Mouse (Mus musculus): ENCODE data around the gene Coro1c. TPM values are rescaled to one million over a fixed set of nuclear protein-coding genes. Genes with fewer than 3 reads are reported as not detected.
A peak's percentile ranks its signal among the peaks of the same experiment; 100 is the strongest.

Coro1c gene
- total and polyA plus RNA-seq, 2 experiments from 2014 or later, result 167 to 178 TPM

DNA sequence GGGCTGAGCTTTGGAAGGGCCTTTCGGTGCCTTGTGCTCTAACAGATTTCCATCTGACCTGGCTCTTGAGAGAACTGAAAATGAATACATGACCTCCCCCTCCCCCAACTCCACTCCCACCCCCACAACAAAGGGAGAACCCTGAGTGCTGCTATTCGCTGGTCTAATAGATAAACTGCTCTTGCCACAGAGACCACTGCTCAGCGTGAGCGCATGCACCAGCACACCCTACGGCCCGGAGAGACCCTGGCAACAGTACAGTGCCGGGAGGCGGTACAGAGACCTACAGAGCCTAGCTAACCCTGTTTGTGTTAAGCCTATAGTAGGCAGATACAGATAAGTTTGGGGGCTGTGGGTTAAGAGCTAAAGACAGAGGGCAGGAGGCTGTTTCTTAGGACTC is 22.9 kb downstream of the Coro1c start:
- no peak overlapping the region for H3K4me2 ChIP-seq (ENCODE audit: low read depth)
- no peak for DNase-seq
- no peak for TF ChIP-seq CTCF (IDR thresholded peaks at IDR 0.05; ENCODE audit: low read depth)
- peaks cover 14% of the 10 kb centered on the region for H3K36me3 ChIP-seq (ENCODE audit: insufficient read depth)
- no peak for ATAC-seq
- peaks cover 14% of the 10 kb centered on the region; the same call in 1 of the 2 replicates for H3K4me1 ChIP-seq (ENCODE audit: insufficient read depth)
- H3K9ac ChIP-seq, result no peak overlapping the region
- H3K9me3 ChIP-seq (ENCODE audit: low read length), result no peaks in the 10 kb centered on the region
- H3K4me3 ChIP-seq (ENCODE audit: low read depth, low read length), result no peak overlapping the region
- no peak overlapping the region for H3K27ac ChIP-seq (ENCODE audit: low read depth, low read length)
- no peaks in the 10 kb centered on the region for H3K27me3 ChIP-seq (ENCODE audit: insufficient read depth, low read length)
- 63% methylated on average over 8 of the region's 8 CpGs for WGBS

DNA sequence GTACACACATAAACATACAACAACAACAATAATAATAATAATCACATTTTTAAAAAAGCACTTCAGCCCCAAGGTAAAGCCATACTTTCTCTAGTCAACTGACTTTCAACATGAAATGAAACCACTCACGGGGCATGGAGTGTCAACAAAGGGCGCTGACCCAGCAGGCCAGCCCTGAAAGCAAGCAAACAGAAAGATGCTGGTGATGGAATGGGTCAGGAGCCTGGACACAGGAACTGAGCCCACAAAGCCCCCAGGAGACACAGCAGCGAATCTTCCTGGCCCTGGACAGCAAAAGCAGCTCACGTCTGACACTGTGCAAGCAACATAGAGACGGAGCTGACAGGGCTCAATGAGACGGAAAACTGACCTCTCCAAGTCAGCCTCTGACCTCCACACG is 23.8 kb downstream of the Coro1c start:
- Histone ChIP-seq H3K4me3 (ENCODE audit: low read depth, low read length) (no peak overlapping the region), H3K36me3 (ENCODE audit: insufficient read depth) (peaks cover 21% of the 10 kb centered on the region), H3K4me1 (ENCODE audit: insufficient read depth) (peaks cover 14% of the 10 kb centered on the region; the same call in 1 of the 2 replicates), H3K4me2 (ENCODE audit: low read depth) (no peak overlapping the region), H3K27me3 (ENCODE audit: insufficient read depth, low read length) (no peaks in the 10 kb centered on the region), H3K9me3 (ENCODE audit: low read length) (no peaks in the 10 kb centered on the region), H3K27ac (ENCODE audit: low read depth, low read length) (no peak overlapping the region), H3K9ac (no peak overlapping the region)
- DNase-seq, result no peak
- no peak for TF ChIP-seq CTCF (IDR thresholded peaks at IDR 0.05; ENCODE audit: low read depth)
- 82% methylated on average over 7 of the region's 7 CpGs for WGBS
- ATAC-seq, result no peak

DNA sequence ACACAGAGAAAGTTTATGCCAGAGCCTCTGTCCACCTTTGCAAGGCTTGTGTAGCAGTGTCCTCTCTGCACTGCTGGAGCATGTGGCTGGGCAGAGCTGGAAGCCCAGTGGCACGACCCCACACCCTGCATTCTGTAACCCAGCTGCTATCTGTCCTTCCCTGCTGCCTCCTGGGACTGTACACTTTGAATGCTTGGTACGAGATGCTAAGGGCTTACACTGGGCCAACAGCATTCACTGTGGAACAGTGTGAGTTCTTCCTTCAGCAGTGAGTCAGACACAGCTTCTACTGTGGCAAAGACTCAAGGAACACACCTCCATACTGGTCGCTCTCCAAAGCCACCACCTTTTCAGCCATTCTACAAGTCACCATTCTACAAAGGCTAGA is 25.2 kb downstream of the Coro1c start:
- H3K27me3 ChIP-seq (ENCODE audit: insufficient read depth, low read length), result no peaks in the 10 kb centered on the region
- peaks cover 9% of the 10 kb centered on the region; the same call in 1 of the 2 replicates for H3K4me1 ChIP-seq (ENCODE audit: insufficient read depth)
- peak overlapping the region; percentile 79 for H3K27ac ChIP-seq (ENCODE audit: low read depth, low read length)
- ATAC-seq (no peak; the same call in none of the 2 replicates), DNase-seq (no peak)
- no peak overlapping the region for H3K4me3 ChIP-seq (ENCODE audit: low read depth, low read length)
- WGBS, result 36% methylated on average over 3 of the region's 3 CpGs
- peaks cover 31% of the 10 kb centered on the region for H3K36me3 ChIP-seq (ENCODE audit: insufficient read depth)
- TF ChIP-seq CTCF (IDR thresholded peaks at IDR 0.05; ENCODE audit: low read depth), result no peak
- no peak overlapping the region for H3K4me2 ChIP-seq (ENCODE audit: low read depth)
- no peak overlapping the region for H3K9ac ChIP-seq
- H3K9me3 ChIP-seq (ENCODE audit: low read length), result no peaks in the 10 kb centered on the region

GRCm38 (mm10) chr5:113882566-113883383 is 25.8 kb downstream of the Coro1c start:
- peak overlapping the region; percentile 25; the same call in 1 of the 2 replicates for H3K9ac ChIP-seq
- peak; percentile 61 for ATAC-seq

GRCm38 (mm10) chr5:113881136-113881535 is 27.4 kb downstream of the Coro1c start:
- no peaks in the 10 kb centered on the region for H3K9me3 ChIP-seq (ENCODE audit: low read length)
- H3K36me3 ChIP-seq (ENCODE audit: insufficient read depth), result peaks cover 31% of the 10 kb centered on the region
- 93% methylated on average over 14 of the region's 14 CpGs for WGBS
- DNase-seq, result no peak
- no peak for ATAC-seq
- no peak overlapping the region for H3K4me2 ChIP-seq (ENCODE audit: low read depth)
- no peak for TF ChIP-seq CTCF (IDR thresholded peaks at IDR 0.05; ENCODE audit: low read depth)
- H3K27ac ChIP-seq (ENCODE audit: low read depth, low read length), result no peak overlapping the region
- peaks cover 9% of the 10 kb centered on the region; the same call in 1 of the 2 replicates for H3K4me1 ChIP-seq (ENCODE audit: insufficient read depth)
- H3K4me3 ChIP-seq (ENCODE audit: low read depth, low read length), result no peak overlapping the region
- no peaks in the 10 kb centered on the region for H3K27me3 ChIP-seq (ENCODE audit: insufficient read depth, low read length)
- no peak overlapping the region for H3K9ac ChIP-seq

More at GRCm38 (mm10) chr5:113882566-113883383, 25.8 kb downstream of the Coro1c start:
- no peak for TF ChIP-seq CTCF (IDR thresholded peaks at IDR 0.05; ENCODE audit: low read depth)
- Histone ChIP-seq H3K4me3 (ENCODE audit: low read depth, low read length) (no peak overlapping the region), H3K27me3 (ENCODE audit: insufficient read depth, low read length) (no peaks in the 10 kb centered on the region), H3K4me2 (ENCODE audit: low read depth) (no peak overlapping the region), H3K27ac (ENCODE audit: low read depth, low read length) (peak overlapping the region; percentile 79), H3K9me3 (ENCODE audit: low read length) (no peaks in the 10 kb centered on the region), H3K4me1 (ENCODE audit: insufficient read depth) (peaks cover 9% of the 10 kb centered on the region; the same call in 1 of the 2 replicates), H3K36me3 (ENCODE audit: insufficient read depth) (peaks cover 31% of the 10 kb centered on the region)
- peak; percentile 67 for DNase-seq
- 24% methylated on average over 15 of the region's 15 CpGs for WGBS

GRCm38 (mm10) chr5:113878943-113879617 is 29.5 kb downstream of the Coro1c start:
- Histone ChIP-seq H3K4me2 (ENCODE audit: low read depth) (no peak overlapping the region), H3K9me3 (ENCODE audit: low read length) (no peaks in the 10 kb centered on the region), H3K27ac (ENCODE audit: low read depth, low read length) (no peak overlapping the region), H3K9ac (no peak overlapping the region), H3K4me3 (ENCODE audit: low read depth, low read length) (no peak overlapping the region), H3K4me1 (ENCODE audit: insufficient read depth) (peaks cover 18% of the 10 kb centered on the region; the same call in 1 of the 2 replicates), H3K36me3 (ENCODE audit: insufficient read depth) (peaks cover 43% of the 10 kb centered on the region), H3K27me3 (ENCODE audit: insufficient read depth, low read length) (no peaks in the 10 kb centered on the region)
- no peak for TF ChIP-seq CTCF (IDR thresholded peaks at IDR 0.05; ENCODE audit: low read depth)
- ATAC-seq, result no peak
- 89% methylated on average over 17 of the region's 17 CpGs for WGBS
- no peak for DNase-seq

GRCm38 (mm10) chr5:113877565-113877964 is 31.0 kb downstream of the Coro1c start:
- H3K9me3 ChIP-seq (ENCODE audit: low read length), result no peaks in the 10 kb centered on the region
- TF ChIP-seq CTCF (IDR thresholded peaks at IDR 0.05; ENCODE audit: low read depth), result no peak
- H3K36me3 ChIP-seq (ENCODE audit: insufficient read depth), result peaks cover 43% of the 10 kb centered on the region
- ATAC-seq (no peak), DNase-seq (no peak)
- H3K4me1 ChIP-seq (ENCODE audit: insufficient read depth), result peaks cover 28% of the 10 kb centered on the region
- no peak overlapping the region for H3K4me2 ChIP-seq (ENCODE audit: low read depth)
- no peak overlapping the region for H3K9ac ChIP-seq
- H3K27me3 ChIP-seq (ENCODE audit: insufficient read depth, low read length), result no peaks in the 10 kb centered on the region
- H3K4me3 ChIP-seq (ENCODE audit: low read depth, low read length), result no peak overlapping the region
- H3K27ac ChIP-seq (ENCODE audit: low read depth, low read length), result no peak overlapping the region
- WGBS, result 59% methylated on average over 3 of the region's 3 CpGs
